Mouse (Mus musculus): ENCODE data around the gene Adra1b. TPM values are rescaled to one million over a fixed set of nuclear protein-coding genes. Genes with fewer than 3 reads are reported as not detected.

The Adra1b gene
- polyA plus RNA-seq, 1 experiment from 2014 or later: 1.8 TPM

- no peak overlapping the region for H3K4me2 ChIP-seq (replicated peaks)
- H3K36me3 ChIP-seq: no peaks in the 10 kb centered on the region
- no peak for ATAC-seq (ENCODE audit: insufficient number of reproducible peaks, insufficient read depth, low FRiP score, low TSS enrichment)
- WGBS: 73% methylated on average over 8 of the region's 8 CpGs
- no peak overlapping the region for H3K27ac ChIP-seq
- H3K9ac ChIP-seq: no peak overlapping the region
- H3K27me3 ChIP-seq: no peaks in the 10 kb centered on the region
- no peak overlapping the region for H3K4me3 ChIP-seq
- H3K9me3 ChIP-seq: no peaks in the 10 kb centered on the region
- no peaks in the 10 kb centered on the region for H3K4me1 ChIP-seq
Measured at GRCm38 (mm10) chr11:43795992-43796391, 105.0 kb downstream of the Adra1b start.

GRCm38 (mm10) chr11:43790446-43790845 lies 110.6 kb downstream of the Adra1b start:
- Histone ChIP-seq H3K36me3 (no peaks in the 10 kb centered on the region), H3K4me1 (no peaks in the 10 kb centered on the region), H3K4me3 (no peak overlapping the region), H3K4me2 (replicated peaks) (no peak overlapping the region), H3K27me3 (no peaks in the 10 kb centered on the region), H3K27ac (no peak overlapping the region), H3K9me3 (no peaks in the 10 kb centered on the region), H3K9ac (no peak overlapping the region)
- 84% methylated on average over 6 of the region's 6 CpGs for WGBS
- ATAC-seq (ENCODE audit: insufficient number of reproducible peaks, insufficient read depth, low FRiP score, low TSS enrichment): no peak

- H3K4me2 ChIP-seq (replicated peaks): no peak overlapping the region
- H3K9me3 ChIP-seq: no peaks in the 10 kb centered on the region
- H3K27ac ChIP-seq: no peak overlapping the region
- 17% methylated on average over 2 of the region's 2 CpGs for WGBS
- H3K4me1 ChIP-seq: no peaks in the 10 kb centered on the region
- no peak overlapping the region for H3K4me3 ChIP-seq
- ATAC-seq (ENCODE audit: insufficient number of reproducible peaks, insufficient read depth, low FRiP score, low TSS enrichment): no peak
- H3K27me3 ChIP-seq: no peaks in the 10 kb centered on the region
- H3K9ac ChIP-seq: no peak overlapping the region
- H3K36me3 ChIP-seq: no peaks in the 10 kb centered on the region
Measured at GRCm38 (mm10) chr11:43783772-43784171, 117.2 kb downstream of the Adra1b start.

GRCm38 (mm10) chr11:43783106-43783505 lies 117.9 kb downstream of the Adra1b start:
- H3K27ac ChIP-seq: no peak overlapping the region
- H3K4me1 ChIP-seq: no peaks in the 10 kb centered on the region
- H3K27me3 ChIP-seq: no peaks in the 10 kb centered on the region
- no peaks in the 10 kb centered on the region for H3K36me3 ChIP-seq
- H3K4me2 ChIP-seq (replicated peaks): no peak overlapping the region
- H3K9ac ChIP-seq: no peak overlapping the region
- H3K9me3 ChIP-seq: no peaks in the 10 kb centered on the region
- WGBS: 82% methylated on average over 5 of the region's 5 CpGs
- no peak overlapping the region for H3K4me3 ChIP-seq
- no peak for ATAC-seq (ENCODE audit: insufficient number of reproducible peaks, insufficient read depth, low FRiP score, low TSS enrichment)

- H3K27me3 ChIP-seq: peaks cover 16% of the 10 kb centered on the region
- H3K36me3 ChIP-seq: no peaks in the 10 kb centered on the region
- H3K4me1 ChIP-seq: peaks cover 10% of the 10 kb centered on the region; the same call in 1 of the 2 replicates
- no peak overlapping the region for H3K27ac ChIP-seq
- H3K4me3 ChIP-seq: no peak overlapping the region
- WGBS: 75% methylated on average over 5 of the region's 5 CpGs
- H3K9ac ChIP-seq: no peak overlapping the region
- ATAC-seq (ENCODE audit: insufficient number of reproducible peaks, insufficient read depth, low FRiP score, low TSS enrichment): no peak
- no peak overlapping the region for H3K4me2 ChIP-seq (replicated peaks)
- no peaks in the 10 kb centered on the region for H3K9me3 ChIP-seq
Measured at GRCm38 (mm10) chr11:43779551-43779950, 121.5 kb downstream of the Adra1b start.

GRCm38 (mm10) chr11:43776324-43776694 lies 124.7 kb downstream of the Adra1b start:
- no peaks in the 10 kb centered on the region for H3K36me3 ChIP-seq
- 15% methylated on average over 8 of the region's 8 CpGs for WGBS
- no peak overlapping the region for H3K27ac ChIP-seq

GRCm38 (mm10) chr11:43775469-43776323 lies 125.3 kb downstream of the Adra1b start:
- Histone ChIP-seq H3K4me2 (replicated peaks) (peak overlapping the region; percentile 71), H3K4me3 (peak overlapping the region; percentile 40), H3K36me3 (no peaks in the 10 kb centered on the region), H3K27me3 (peaks cover 16% of the 10 kb centered on the region), H3K9me3 (no peaks in the 10 kb centered on the region), H3K27ac (no peak overlapping the region), H3K4me1 (peaks cover 19% of the 10 kb centered on the region), H3K9ac (peak overlapping the region; percentile 38; the same call in 1 of the 2 replicates)
- ATAC-seq (ENCODE audit: insufficient number of reproducible peaks, insufficient read depth, low FRiP score, low TSS enrichment): peak; percentile 17; the same call in 1 of the 2 replicates
- WGBS: 14% methylated on average over 59 of the region's 63 CpGs

More at GRCm38 (mm10) chr11:43776324-43776694, 124.7 kb downstream of the Adra1b start:
- peak overlapping the region; percentile 40 for H3K4me3 ChIP-seq
- peaks cover 19% of the 10 kb centered on the region for H3K4me1 ChIP-seq
- no peak for ATAC-seq (ENCODE audit: insufficient number of reproducible peaks, insufficient read depth, low FRiP score, low TSS enrichment)
- no peaks in the 10 kb centered on the region for H3K9me3 ChIP-seq
- peak overlapping the region; percentile 71 for H3K4me2 ChIP-seq (replicated peaks)
- H3K9ac ChIP-seq: no peak overlapping the region
- peaks cover 16% of the 10 kb centered on the region for H3K27me3 ChIP-seq

GRCm38 (mm10) chr11:43773725-43774124 lies 127.3 kb downstream of the Adra1b start:
- peaks cover 19% of the 10 kb centered on the region for H3K4me1 ChIP-seq
- no peaks in the 10 kb centered on the region for H3K36me3 ChIP-seq
- H3K4me2 ChIP-seq (replicated peaks): no peak overlapping the region
- no peak overlapping the region for H3K4me3 ChIP-seq
- no peak overlapping the region for H3K9ac ChIP-seq
- H3K27me3 ChIP-seq: peaks cover 16% of the 10 kb centered on the region
- ATAC-seq (ENCODE audit: insufficient number of reproducible peaks, insufficient read depth, low FRiP score, low TSS enrichment): peak; percentile 37; the same call in 1 of the 2 replicates
- WGBS: 17% methylated on average over 5 of the region's 5 CpGs
- H3K9me3 ChIP-seq: no peaks in the 10 kb centered on the region
- no peak overlapping the region for H3K27ac ChIP-seq

GRCm38 (mm10) chr11:43770110-43770509 lies 130.9 kb downstream of the Adra1b start:
- Histone ChIP-seq H3K4me1 (peaks cover 9% of the 10 kb centered on the region), H3K36me3 (no peaks in the 10 kb centered on the region), H3K4me3 (no peak overlapping the region), H3K4me2 (replicated peaks) (no peak overlapping the region), H3K9ac (no peak overlapping the region), H3K27me3 (peaks cover 3% of the 10 kb centered on the region), H3K27ac (no peak overlapping the region), H3K9me3 (no peaks in the 10 kb centered on the region)
- WGBS: 79% methylated on average over 4 of the region's 4 CpGs
- no peak for ATAC-seq (ENCODE audit: insufficient number of reproducible peaks, insufficient read depth, low FRiP score, low TSS enrichment)

- no peak for ATAC-seq (ENCODE audit: insufficient number of reproducible peaks, insufficient read depth, low FRiP score, low TSS enrichment)
- no peaks in the 10 kb centered on the region for H3K9me3 ChIP-seq
- H3K9ac ChIP-seq: no peak overlapping the region
- 76% methylated on average over 11 of the region's 11 CpGs for WGBS
- H3K4me2 ChIP-seq (replicated peaks): peak overlapping the region; percentile 68
- H3K4me1 ChIP-seq: no peaks in the 10 kb centered on the region
- peaks cover 3% of the 10 kb centered on the region for H3K27me3 ChIP-seq
- no peaks in the 10 kb centered on the region for H3K36me3 ChIP-seq
- H3K4me3 ChIP-seq: no peak overlapping the region
- no peak overlapping the region for H3K27ac ChIP-seq
Measured at GRCm38 (mm10) chr11:43767749-43768148, 133.3 kb downstream of the Adra1b start.

GRCm38 (mm10) chr11:43766922-43767648 lies 133.9 kb downstream of the Adra1b start:
- Histone ChIP-seq H3K27ac (no peak overlapping the region), H3K36me3 (no peaks in the 10 kb centered on the region), H3K4me1 (no peaks in the 10 kb centered on the region), H3K27me3 (peaks cover 3% of the 10 kb centered on the region), H3K9ac (peak overlapping the region; percentile 33; the same call in 1 of the 2 replicates), H3K4me3 (peak overlapping the region; percentile 47), H3K9me3 (no peaks in the 10 kb centered on the region), H3K4me2 (replicated peaks) (peak overlapping the region; percentile 68)
- WGBS: 5% methylated on average over 37 of the region's 37 CpGs
- ATAC-seq (ENCODE audit: insufficient number of reproducible peaks, insufficient read depth, low FRiP score, low TSS enrichment): peak; percentile 64; the same call in 1 of the 2 replicates

GRCm38 (mm10) chr11:43758436-43758835 lies 142.6 kb downstream of the Adra1b start:
- Histone ChIP-seq H3K4me3 (no peak overlapping the region), H3K9ac (no peak overlapping the region), H3K9me3 (no peaks in the 10 kb centered on the region), H3K27ac (no peak overlapping the region), H3K36me3 (no peaks in the 10 kb centered on the region), H3K27me3 (no peaks in the 10 kb centered on the region; the same call in 1 of the 2 replicates), H3K4me1 (no peaks in the 10 kb centered on the region), H3K4me2 (replicated peaks) (no peak overlapping the region)
- 68% methylated on average over 2 of the region's 2 CpGs for WGBS
- no peak for ATAC-seq (ENCODE audit: insufficient number of reproducible peaks, insufficient read depth, low FRiP score, low TSS enrichment)

Data from embryonic facial prominence, embryonic 12.5 days (tissue).